Mouse (Mus musculus) forebrain, embryonic 14.5 days (tissue): ENCODE measurements around the gene Gm20388. TPM values are rescaled to one million over a fixed set of nuclear protein-coding genes. Genes with fewer than 3 reads are reported as not detected.

Source experiments
- ATAC-seq: fragments of 200-750 bp; cut with Nextera tagmentation; 2 replicates; pipeline ENCODE4 v1.8.0; 2017; ENCODE audit warnings: mild to moderate bottlenecking, moderate library complexity
- DNase-seq: peaks from one replicate; pipeline ENCODE4 v3.0.0-alpha.2; 2015; ENCODE audit warnings: low spot score
- H3K27ac ChIP-seq: fragments of 300-500 bp; sonication (generic); 2 replicates; pipeline ENCODE4 v1.5.1; 2014; ENCODE audit warnings: low read depth, mild to moderate bottlenecking, control low read depth, low read length, moderate library complexity
- H3K27me3 ChIP-seq: fragments of 300-500 bp; sonication (generic); replicated peaks from 2 replicates; pipeline ENCODE4 v1.6.1; 2014; ENCODE audit warnings: low read length, control low read depth, mixed read lengths; ENCODE audit not compliant: control insufficient read depth, insufficient read depth
- H3K36me3 ChIP-seq: fragments of 300-500 bp; sonication (generic); 2 replicates; pipeline ENCODE4 v1.6.1; 2014; ENCODE audit warnings: low read length, control low read depth; ENCODE audit not compliant: control insufficient read depth, insufficient read depth
- H3K4me1 ChIP-seq: fragments of 300-500 bp; sonication (generic); 2 replicates; pipeline ENCODE4 v1.6.1; 2014; ENCODE audit warnings: antibody characterized with exemption, low read length, control low read depth; ENCODE audit not compliant: control insufficient read depth, insufficient read depth
- H3K4me2 ChIP-seq: fragments of 300-500 bp; sonication (generic); 2 replicates; pipeline ENCODE4 v1.6.1; 2014; ENCODE audit warnings: mild to moderate bottlenecking, control low read depth, low read length
- H3K4me3 ChIP-seq: fragments of 300-500 bp; sonication (generic); 2 replicates; pipeline ENCODE4 v1.5.1; 2014; ENCODE audit warnings: low read depth, low read length, control low read depth
- H3K9ac ChIP-seq: fragments of 300-500 bp; sonication (generic); 2 replicates; pipeline ENCODE4 v1.6.1; 2014; ENCODE audit warnings: mild to moderate bottlenecking, low read length, control low read depth, moderate library complexity
- H3K9me3 ChIP-seq: fragments of 300-500 bp; sonication (generic); replicated peaks from 2 replicates; pipeline ENCODE4 v1.6.1; 2016; ENCODE audit warnings: low read length, control low read depth, mixed read lengths; ENCODE audit not compliant: control insufficient read depth
- WGBS: fragments of 180-500 bp; shearing (Covaris S2); extraction: QIAGEN DNeasy Blood & Tissue Kit; methylation state at CpG from one replicate; pipeline ENCODE4 v1.1.7; 2014; 5-methylcytosine and 5-hydroxymethylcytosine counted together
- polyA plus RNA-seq: library from polyadenylated mRNA; unstranded; fragments of >200 nt; fragmentation: Nextera tagmentation; extraction: Ambion mirVana; gene quantifications from 2 replicates; pipeline ENCODE4 v1.2.1, GENCODE M21; 2014

Gene Gm20388
- polyA plus RNA-seq, 1 experiment from 2014 or later, result 7.4 TPM

DNA sequence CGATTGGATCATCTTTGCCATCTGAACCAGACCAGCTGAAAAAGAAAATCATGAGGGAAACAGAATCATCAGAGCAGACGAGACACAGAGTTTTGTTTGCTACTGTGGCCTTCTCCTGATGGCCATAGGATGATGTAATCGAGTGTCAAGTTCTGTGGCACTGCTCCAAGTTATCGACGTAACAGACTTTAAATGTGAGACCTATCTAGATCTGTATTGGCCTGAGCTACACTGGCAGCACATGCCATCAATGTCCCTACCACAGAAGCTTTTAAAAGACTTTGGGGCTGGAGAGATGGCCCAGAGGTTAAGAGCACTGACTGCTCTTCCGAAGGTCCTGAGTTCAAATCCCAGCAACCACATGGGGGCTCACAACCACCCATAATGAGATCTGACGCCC, 3992.0 kb downstream of the Gm20388 start:
- H3K4me1 ChIP-seq, result no peaks in the 10 kb centered on the region
- no peak overlapping the region for H3K9ac ChIP-seq
- no peak overlapping the region for H3K27ac ChIP-seq
- no peaks in the 10 kb centered on the region for H3K9me3 ChIP-seq
- no peak overlapping the region for H3K4me2 ChIP-seq
- peaks cover 74% of the 10 kb centered on the region for H3K36me3 ChIP-seq
- WGBS, result 86% methylated on average over 7 of the region's 7 CpGs
- no peak overlapping the region for H3K4me3 ChIP-seq
- ATAC-seq (no peak), DNase-seq (no peak)
- H3K27me3 ChIP-seq, result no peaks in the 10 kb centered on the region

DNA sequence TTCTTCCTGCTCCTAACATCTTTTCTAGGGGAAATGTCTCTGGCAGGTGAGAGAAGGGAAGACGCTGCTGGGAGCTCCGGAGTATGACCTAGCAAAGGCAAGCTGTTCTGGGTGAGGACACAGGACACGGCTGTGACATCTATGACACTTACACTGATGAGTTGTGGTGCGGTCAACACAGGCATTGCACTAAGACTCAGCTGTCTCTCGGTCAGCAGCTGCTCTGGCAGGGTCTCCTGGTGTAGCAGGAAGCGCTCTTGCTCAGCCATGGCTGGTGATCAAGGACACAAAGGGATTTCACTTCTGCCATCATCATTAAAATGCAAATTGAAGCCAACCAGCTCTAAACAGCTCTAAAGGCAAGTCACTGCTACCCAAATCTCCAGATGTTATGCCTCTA, 3997.0 kb downstream of the Gm20388 start:
- Histone ChIP-seq H3K4me1 (no peaks in the 10 kb centered on the region), H3K4me3 (no peak overlapping the region), H3K27ac (no peak overlapping the region), H3K36me3 (peaks cover 89% of the 10 kb centered on the region), H3K9me3 (no peaks in the 10 kb centered on the region), H3K27me3 (no peaks in the 10 kb centered on the region), H3K4me2 (no peak overlapping the region), H3K9ac (no peak overlapping the region)
- DNase-seq (no peak), ATAC-seq (no peak)
- 94% methylated on average over 6 of the region's 6 CpGs for WGBS

DNA sequence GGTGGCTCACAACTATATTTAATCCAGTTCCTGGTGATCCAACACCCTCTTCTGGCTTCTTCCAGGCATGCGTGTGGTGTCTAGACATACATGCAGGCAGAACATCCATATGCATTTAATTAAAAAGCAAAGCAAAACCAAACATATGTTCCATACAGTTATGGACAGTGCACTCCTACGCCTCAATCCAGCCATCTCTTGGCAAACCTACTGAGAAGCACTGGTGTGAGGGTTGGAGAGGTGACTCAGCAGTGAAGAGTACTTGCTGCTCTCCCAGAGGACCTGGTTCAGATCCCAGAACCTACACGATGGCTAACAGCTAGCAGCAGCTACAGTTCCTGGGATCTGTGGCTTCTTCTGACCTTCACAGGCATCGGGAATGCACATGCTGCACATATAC, 4001.6 kb downstream of the Gm20388 start:
- no peaks in the 10 kb centered on the region for H3K9me3 ChIP-seq
- no peak overlapping the region for H3K27ac ChIP-seq
- 95% methylated on average over 4 of the region's 4 CpGs for WGBS
- H3K4me1 ChIP-seq, result no peaks in the 10 kb centered on the region
- DNase-seq (no peak), ATAC-seq (no peak)
- H3K36me3 ChIP-seq, result peaks cover 95% of the 10 kb centered on the region
- H3K27me3 ChIP-seq, result no peaks in the 10 kb centered on the region
- H3K9ac ChIP-seq, result no peak overlapping the region
- no peak overlapping the region for H3K4me2 ChIP-seq
- no peak overlapping the region for H3K4me3 ChIP-seq

DNA sequence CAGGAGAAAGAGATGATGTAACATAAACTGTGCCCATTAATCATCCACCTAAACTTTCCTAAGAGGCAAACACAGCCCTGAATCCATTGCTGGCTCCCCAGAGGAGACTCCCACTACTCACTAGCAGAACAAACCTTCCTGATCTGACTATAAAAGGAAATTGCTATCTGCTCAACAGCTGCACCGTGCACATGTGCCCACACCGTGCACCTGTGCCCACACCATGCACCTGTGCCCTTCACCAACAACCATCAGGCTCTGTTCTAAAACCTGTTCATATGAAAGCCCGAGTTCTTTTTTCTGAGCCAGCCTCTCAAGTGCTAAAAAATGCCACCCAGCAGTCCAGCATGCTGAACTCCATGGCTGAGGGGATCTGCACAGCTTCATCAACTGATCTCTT, 4004.0 kb downstream of the Gm20388 start:
- Histone ChIP-seq H3K9me3 (no peaks in the 10 kb centered on the region), H3K9ac (no peak overlapping the region), H3K4me1 (no peaks in the 10 kb centered on the region), H3K27me3 (no peaks in the 10 kb centered on the region), H3K4me2 (no peak overlapping the region), H3K36me3 (peaks cover 96% of the 10 kb centered on the region), H3K27ac (no peak overlapping the region), H3K4me3 (no peak overlapping the region)
- 97% methylated on average over 3 of the region's 3 CpGs for WGBS
- DNase-seq (no peak), ATAC-seq (no peak)

DNA sequence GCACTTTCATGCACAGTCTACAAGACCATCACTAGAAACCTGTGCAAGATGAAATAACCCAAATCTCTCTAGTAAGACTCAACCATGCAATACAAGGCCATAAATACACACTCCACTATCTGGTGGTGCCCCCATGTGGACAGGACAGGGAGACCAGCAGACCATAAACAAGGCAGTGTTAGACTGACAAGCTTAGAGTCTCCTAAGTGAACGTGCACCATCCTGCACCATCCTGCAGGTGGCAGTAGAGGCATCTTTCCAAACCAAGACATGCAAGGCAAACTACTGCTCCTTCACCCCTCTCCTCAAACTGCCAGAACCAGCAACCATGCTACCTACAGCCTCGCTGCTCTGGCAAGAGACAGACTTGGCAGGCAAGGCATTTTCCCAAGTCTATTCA, 4014.1 kb downstream of the Gm20388 start:
- Histone ChIP-seq H3K9me3 (no peaks in the 10 kb centered on the region), H3K4me1 (no peaks in the 10 kb centered on the region), H3K27me3 (no peaks in the 10 kb centered on the region), H3K9ac (no peak overlapping the region), H3K27ac (no peak overlapping the region), H3K36me3 (peaks cover 74% of the 10 kb centered on the region), H3K4me3 (no peak overlapping the region), H3K4me2 (no peak overlapping the region)
- WGBS, result 23% methylated on average over 2 of the region's 2 CpGs
- DNase-seq (peak; percentile 89), ATAC-seq (peak; percentile 85)

DNA sequence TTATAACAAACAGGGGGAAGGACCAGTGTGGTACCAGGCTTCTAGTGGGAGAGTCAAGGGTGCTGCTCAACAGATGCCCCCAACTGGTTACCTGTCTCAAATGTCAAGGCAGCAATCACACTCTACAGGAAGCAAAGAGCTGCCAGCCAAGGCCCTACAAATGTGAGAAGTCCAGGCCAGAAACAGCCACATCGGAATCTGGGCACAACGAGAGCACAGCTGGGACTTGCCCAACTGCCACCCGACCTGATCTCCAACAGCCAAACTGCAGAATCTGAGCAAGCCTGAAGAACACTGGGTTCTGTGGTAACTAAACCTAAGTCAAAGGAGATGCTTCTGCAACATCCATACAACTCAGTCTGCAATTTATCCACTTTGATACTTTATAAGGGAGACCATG, 4015.0 kb downstream of the Gm20388 start:
- no peak for DNase-seq
- no peak overlapping the region for H3K27ac ChIP-seq

DNA sequence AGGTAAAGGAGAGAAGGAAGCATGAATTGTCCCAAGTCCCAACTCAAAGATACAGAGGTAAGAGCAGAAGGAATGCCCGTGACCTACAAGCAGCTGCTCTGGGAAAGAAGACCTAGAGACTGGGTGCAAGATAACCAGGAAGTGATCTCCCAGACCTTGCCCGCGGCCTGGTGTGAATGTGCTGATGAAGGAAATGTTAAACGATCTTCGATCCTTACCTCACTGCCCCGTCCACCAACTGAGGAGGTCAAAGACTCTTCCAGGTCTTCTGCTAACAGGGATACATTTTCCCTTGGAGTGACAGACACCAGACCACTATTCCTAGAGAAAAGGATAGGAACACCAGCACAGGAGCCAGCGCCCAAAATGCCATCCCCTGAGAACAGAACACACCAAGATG, 4018.4 kb downstream of the Gm20388 start:
- H3K27ac ChIP-seq, result no peak overlapping the region
- no peaks in the 10 kb centered on the region for H3K9me3 ChIP-seq
- DNase-seq (no peak), ATAC-seq (no peak)
- H3K4me3 ChIP-seq, result no peak overlapping the region
- H3K36me3 ChIP-seq, result peaks cover 75% of the 10 kb centered on the region
- WGBS, result 94% methylated on average over 7 of the region's 7 CpGs
- H3K4me1 ChIP-seq, result no peaks in the 10 kb centered on the region
- H3K9ac ChIP-seq, result no peak overlapping the region
- H3K27me3 ChIP-seq, result no peaks in the 10 kb centered on the region
- H3K4me2 ChIP-seq, result no peak overlapping the region

More for the DNA sequence above, 4015.0 kb downstream of the Gm20388 start:
- Histone ChIP-seq H3K9me3 (no peaks in the 10 kb centered on the region), H3K9ac (no peak overlapping the region), H3K36me3 (peaks cover 74% of the 10 kb centered on the region), H3K4me2 (no peak overlapping the region), H3K4me1 (no peaks in the 10 kb centered on the region), H3K4me3 (no peak overlapping the region), H3K27me3 (no peaks in the 10 kb centered on the region)
- 93% methylated on average over 3 of the region's 3 CpGs for WGBS
- no peak for ATAC-seq

DNA sequence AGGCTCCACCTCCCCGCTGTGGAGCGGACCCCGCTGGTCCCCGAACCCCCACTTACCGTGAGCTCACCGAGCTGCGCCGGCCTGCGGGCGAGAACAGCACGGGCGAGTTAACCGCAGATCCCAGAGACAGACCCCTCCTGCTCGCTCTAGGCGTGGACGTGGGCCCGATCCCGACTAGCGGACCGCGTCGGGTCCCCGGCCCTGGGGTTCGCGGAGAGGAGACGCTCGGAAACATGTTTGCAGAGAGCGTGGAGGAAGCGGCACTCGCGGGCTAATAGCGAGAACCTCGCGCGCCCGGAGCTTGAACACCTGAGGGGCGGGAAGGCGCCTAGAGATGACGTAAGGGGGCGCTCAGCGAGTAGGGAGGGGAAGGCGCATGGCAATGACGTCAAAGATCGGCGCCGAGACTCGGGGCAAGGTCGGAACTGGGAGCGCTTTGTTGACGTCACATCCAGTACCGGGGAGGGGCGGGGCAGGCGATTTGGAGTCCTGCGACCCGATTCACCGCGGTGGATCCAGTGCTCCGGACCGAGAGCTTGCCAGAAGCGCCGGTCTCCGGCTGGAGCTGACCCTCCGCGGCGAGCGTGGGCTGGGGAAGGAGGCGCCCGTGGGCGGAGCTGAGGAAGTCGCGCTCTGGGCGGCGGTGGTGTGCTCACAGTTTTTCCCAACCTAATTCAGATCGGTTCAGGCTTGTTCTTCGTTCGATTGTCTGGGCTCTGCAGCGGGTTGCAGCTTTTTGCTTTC, 4038.5 kb downstream of the Gm20388 start, which contains the start of gene Nup133:
TSS of gene Nup133 (minus strand) at position 324 of the 744 bp plus-strand sequence.
- under 1% methylated on average over 77 of the region's 77 CpGs for WGBS
- H3K27ac ChIP-seq, result peak within 1 kb of the TSS; percentile 77

DNA sequence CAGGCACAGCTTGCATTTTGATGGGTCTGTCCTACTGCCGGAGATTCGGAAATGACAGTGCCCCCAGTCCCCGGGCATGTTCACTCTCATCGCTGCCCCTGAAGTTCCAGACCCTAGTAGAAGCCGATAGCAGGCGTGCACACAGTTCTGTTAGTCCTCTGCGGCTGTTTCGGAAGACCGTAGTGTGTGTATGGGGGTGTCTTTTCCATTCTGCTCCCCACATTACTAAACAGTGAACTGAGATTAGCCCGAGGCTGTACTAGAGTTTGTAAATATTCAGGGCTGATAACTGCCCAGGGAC, 4039.0 kb downstream of the Gm20388 start:
- DNase-seq, result peak; percentile 0
- peak overlapping the region; percentile 77 for H3K27ac ChIP-seq
- WGBS, result 3% methylated on average over 10 of the region's 10 CpGs
- H3K27me3 ChIP-seq, result no peaks in the 10 kb centered on the region
- no peak; the same call in 1 of the 2 replicates for ATAC-seq
- peak overlapping the region; percentile 100 for H3K4me3 ChIP-seq
- peak overlapping the region; percentile 87 for H3K9ac ChIP-seq
- H3K4me1 ChIP-seq, result peaks cover 9% of the 10 kb centered on the region
- H3K36me3 ChIP-seq, result peaks cover 32% of the 10 kb centered on the region
- peak overlapping the region; percentile 99 for H3K4me2 ChIP-seq
- H3K9me3 ChIP-seq, result no peaks in the 10 kb centered on the region

More for the DNA sequence above, 4038.5 kb downstream of the Gm20388 start, which contains the start of gene Nup133:
- Histone ChIP-seq H3K4me2 (peak within 1 kb of the TSS; percentile 99), H3K4me3 (peak within 1 kb of the TSS; percentile 100), H3K36me3 (peaks cover 30% of the 10 kb centered on the region), H3K4me1 (peaks cover 9% of the 10 kb centered on the region), H3K27me3 (no peaks in the 10 kb centered on the region), H3K9ac (peak within 1 kb of the TSS; percentile 87), H3K9me3 (no peaks in the 10 kb centered on the region)
- DNase-seq (peak; percentile 99), ATAC-seq (peak; percentile 84)
